Mouse (Mus musculus) neutrophil, adult 5-6 weeks (primary cell): ENCODE measurements around the gene Nuak1. TPM values are rescaled to one million over a fixed set of nuclear protein-coding genes. Genes with fewer than 3 reads are reported as not detected.

ENCODE experiments used
- ATAC-seq: fragments of 151-379, 151-347 bp; 2 replicates; pipeline ENCODE4 v1.8.0; 2017; ENCODE audit warnings: mild to moderate bottlenecking, moderate TSS enrichment; ENCODE audit not compliant: insufficient number of reproducible peaks, poor library complexity, low FRiP score, severe bottlenecking; ENCODE audit errors: extremely low read depth
- total RNA-seq: library from RNA; stranded (forward); fragments of 200-1000 nt; gene quantifications from 2 replicates; pipeline ENCODE4 v1.2.3, GENCODE M21; 2017

The Nuak1 gene
- total RNA-seq, 1 experiment from 2014 or later: 1.0 TPM

GRCm38 (mm10) chr10:84451883-84452282 lies 11.5 kb upstream of the Nuak1 start:
- no peak for ATAC-seq

- peak; percentile 55; the same call in 1 of the 2 replicates for ATAC-seq
Measured at GRCm38 (mm10) chr10:84450654-84451053, 10.3 kb upstream of the Nuak1 start.

DNA sequence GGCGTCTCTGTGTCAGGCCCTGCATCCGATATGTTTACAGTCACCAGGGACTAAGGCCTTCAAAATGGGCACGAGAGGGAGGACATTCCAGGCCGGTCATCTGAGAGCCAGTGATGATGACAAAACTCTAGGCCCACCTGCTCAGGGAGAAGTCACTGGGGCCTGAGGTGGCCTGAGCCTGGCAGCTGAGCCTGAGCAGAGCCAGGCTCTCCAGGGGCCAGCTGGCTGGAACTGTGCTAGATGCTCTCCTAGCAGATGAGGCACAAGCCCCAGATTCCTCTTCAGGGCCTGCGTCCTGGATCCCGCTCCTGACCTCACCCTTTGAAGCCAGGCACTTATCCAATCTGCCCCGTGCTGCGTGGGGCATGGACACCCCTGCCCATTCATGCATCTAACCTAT lies 9.3 kb upstream of the Nuak1 start:
- ATAC-seq: no peak

GRCm38 (mm10) chr10:84447411-84447821 lies 7.0 kb upstream of the Nuak1 start:
- no peak for ATAC-seq

DNA sequence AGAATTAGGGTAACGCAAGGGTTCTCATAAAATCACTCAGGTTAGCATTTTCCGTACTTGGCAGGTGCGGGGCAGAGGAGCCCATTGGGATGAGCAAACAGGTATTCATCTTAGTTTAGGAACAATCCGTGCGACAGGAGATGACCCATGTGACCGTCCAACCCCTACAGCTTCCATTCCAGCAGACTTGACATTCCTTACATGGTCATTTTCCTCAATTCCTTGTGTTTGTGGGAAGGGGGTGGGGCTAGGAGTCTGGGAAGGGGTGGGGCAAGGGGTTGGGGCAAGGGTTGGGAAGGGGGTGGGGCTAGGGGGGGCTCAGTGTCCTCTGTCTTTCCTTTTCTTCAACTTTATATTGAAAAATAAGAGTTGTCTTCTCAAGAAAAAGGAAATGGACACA lies 6.3 kb upstream of the Nuak1 start:
- ATAC-seq: no peak

- no peak for ATAC-seq
Measured at GRCm38 (mm10) chr10:84444396-84444795, 4.0 kb upstream of the Nuak1 start.

GRCm38 (mm10) chr10:84441846-84442245 lies 1.4 kb upstream of the Nuak1 start:
- no peak for ATAC-seq

DNA sequence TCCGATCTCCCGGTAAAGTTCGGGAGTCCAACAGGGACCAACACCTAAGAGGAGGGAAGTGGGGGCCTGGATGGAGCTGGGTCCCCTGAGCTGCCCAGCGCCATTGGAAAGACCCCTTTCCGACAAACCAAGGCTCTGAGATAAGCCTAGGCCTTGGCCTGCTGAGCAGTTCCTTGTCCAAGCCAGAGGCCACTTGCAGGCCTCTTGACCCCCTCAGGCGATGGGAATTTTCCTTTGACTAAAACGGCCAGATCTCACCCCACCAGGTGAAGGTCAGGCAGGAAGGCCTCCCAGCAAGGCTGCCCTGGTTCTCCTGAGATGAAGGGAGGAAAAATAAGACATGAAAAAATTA lies 1.0 kb upstream of the Nuak1 start:
- no peak for ATAC-seq

- ATAC-seq: no peak
Measured at GRCm38 (mm10) chr10:84440181-84440540, 236 bp downstream of the Nuak1 start.

DNA sequence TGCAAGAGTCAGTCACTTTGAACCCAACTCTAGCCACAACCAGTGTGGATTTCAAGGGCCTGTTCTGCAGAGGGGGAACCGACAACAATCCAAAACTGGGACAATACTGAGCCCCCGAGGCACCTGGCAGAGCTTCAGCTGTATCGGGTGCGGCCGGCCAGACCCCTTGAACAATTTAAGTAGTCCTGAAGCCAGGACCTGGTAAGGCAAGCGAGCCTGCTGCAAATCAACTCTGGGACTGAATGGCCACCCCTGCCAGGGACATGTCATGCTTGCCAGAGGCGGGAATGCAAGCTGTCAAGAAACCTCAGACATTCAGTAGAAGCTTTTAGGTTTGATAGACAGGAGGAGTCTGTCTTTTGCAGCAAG lies 1.2 kb downstream of the Nuak1 start:
- no peak for ATAC-seq

GRCm38 (mm10) chr10:84438466-84439227 lies 1.8 kb downstream of the Nuak1 start:
- ATAC-seq: no peak

DNA sequence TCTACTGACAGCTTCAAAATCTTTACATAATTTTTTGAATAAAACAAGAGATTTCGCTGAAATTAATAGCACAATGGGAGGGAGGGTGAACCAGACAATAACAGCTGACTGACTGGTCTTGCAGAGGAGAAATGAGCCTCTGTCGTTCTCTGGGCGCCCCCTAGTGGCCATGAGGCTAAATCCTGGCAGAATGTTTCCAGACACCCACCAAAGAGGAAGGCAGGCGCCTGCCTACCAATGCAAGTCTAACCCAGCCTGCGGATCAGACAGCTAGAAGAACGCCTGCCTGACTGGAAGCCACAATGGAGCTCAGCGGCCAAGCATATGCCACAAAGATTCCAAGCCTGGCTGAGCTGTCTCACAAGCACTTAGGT lies 2.4 kb downstream of the Nuak1 start:
- peak; percentile 70 for ATAC-seq

DNA sequence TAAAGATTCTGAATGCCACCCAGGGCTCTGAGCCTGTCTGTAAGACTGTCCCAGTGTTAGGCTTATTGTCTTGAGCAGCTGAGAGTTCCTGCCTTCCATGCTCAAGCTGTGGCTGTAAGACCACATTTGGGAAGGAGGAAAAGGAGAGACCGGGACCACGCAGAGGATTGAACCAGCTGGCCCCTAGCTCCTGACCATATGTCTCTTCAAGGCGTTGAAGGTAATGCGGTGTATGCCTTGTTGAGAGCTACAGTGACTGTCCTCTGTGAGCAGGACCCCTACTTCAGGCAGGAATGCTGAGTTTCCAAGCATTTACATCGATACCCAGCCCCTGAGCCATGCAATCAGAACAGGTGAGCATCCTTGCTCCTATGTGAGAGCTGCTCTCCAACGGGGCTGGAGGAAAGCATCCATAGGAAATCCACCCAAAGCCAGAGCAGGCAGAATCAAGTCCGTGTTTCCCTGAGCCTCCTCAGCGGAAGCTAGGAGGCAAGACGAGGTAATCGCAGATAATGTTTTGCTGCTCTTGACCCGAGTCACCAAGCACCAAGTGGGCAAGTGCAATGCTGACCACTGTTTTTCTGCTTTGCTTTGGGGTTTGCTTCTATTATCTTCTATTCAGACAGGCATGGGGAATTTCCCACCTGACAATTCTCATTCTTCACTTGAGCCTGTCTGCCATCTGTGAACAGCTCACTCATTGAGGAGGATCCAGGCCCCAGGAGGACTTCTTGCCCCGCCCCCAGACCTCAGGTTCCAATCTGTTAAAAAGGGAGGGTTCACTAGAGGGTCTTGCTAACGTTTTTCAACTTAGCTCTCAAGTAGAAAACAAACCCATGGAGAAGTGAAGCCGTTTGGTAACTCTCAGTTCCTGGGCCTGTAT lies 3.0 kb downstream of the Nuak1 start:
- ATAC-seq: no peak

DNA sequence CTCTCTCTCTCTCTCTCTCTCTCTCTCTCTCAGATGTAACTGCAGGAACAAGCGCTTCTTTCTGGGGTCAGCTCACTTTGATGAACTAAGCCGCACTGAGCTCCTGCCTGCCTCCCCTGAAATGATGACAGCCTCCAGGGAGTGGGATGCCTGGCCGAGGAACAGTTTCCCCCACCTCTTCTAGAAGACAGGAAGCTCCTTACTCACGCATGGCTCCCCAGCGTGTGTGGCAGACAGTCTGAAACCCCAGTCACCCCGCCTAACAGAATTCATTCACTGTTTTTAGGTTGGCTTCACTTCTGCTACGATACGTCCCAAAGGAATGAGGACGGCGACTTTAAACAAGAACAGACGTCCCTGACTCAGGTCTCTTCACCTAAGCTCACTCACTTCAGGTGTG lies 4.5 kb downstream of the Nuak1 start:
- ATAC-seq: no peak

- ATAC-seq: no peak
Measured at GRCm38 (mm10) chr10:84433193-84433801, 7.1 kb downstream of the Nuak1 start.

- no peak for ATAC-seq
Measured at GRCm38 (mm10) chr10:84424374-84424773, 16.0 kb downstream of the Nuak1 start.

DNA sequence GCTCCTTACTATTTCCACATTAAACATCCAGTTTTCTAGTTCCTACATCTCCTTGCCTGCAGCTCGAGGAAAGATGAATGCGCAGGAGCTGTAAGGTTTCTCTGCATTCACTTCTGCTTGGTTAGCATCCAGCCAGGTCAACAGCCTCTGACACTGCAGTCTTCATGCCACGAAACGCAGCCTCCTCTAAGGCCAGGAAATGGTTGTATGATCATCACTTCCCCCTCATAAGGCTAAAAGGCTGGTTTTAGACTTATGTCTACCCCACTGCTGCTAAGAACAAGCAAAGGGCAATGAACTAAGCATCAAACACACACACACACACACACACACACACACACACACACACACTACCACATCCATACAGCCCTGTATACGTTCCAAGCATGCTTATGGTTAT lies 16.5 kb downstream of the Nuak1 start:
- ATAC-seq: peak; percentile 39; the same call in 1 of the 2 replicates

- no peak for ATAC-seq
Measured at GRCm38 (mm10) chr10:84420589-84420988, 19.8 kb downstream of the Nuak1 start.

GRCm38 (mm10) chr10:84418421-84418820 lies 22.0 kb downstream of the Nuak1 start:
- ATAC-seq: no peak

DNA sequence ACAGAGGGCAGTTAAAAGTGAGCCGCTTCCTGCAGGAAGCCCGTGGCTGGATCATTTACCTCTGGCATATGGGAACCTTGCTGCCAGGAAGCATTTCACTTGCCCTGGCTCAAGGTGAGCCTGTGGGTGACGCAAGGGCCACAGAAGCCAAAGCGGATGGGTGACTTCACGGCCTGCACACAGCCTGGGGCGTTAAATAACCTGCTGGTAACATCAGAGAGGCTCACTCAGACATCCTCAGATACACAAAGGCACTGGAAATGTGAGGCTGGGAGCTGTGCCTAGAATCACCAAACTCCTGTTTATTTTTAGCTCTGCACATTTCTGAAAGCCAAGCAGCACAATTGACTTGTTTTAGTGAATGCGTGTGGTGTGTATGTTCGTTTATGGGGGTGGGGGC lies 23.6 kb downstream of the Nuak1 start:
- no peak for ATAC-seq
